Mouse (Mus musculus): ENCODE data around the gene Grin2b.

The Grin2b gene

GRCm38 (mm10) chr6:136008120-136008519 lies 165.2 kb downstream of the Grin2b start:
- no peak for DNase-seq (ENCODE audit: low spot score in 2 of 2)

- no peak for DNase-seq (ENCODE audit: low spot score in 2 of 2)
Measured at GRCm38 (mm10) chr6:135994691-135995090, 178.6 kb downstream of the Grin2b start.

GRCm38 (mm10) chr6:135993897-135994296 lies 179.4 kb downstream of the Grin2b start:
- no peak for DNase-seq (ENCODE audit: low spot score in 2 of 2)

GRCm38 (mm10) chr6:135993378-135993777 lies 179.9 kb downstream of the Grin2b start:
- DNase-seq (ENCODE audit: low spot score in 2 of 2), result no peak

- no peak for DNase-seq (ENCODE audit: low spot score in 2 of 2)
Measured at GRCm38 (mm10) chr6:135976106-135976505, 197.2 kb downstream of the Grin2b start.

- DNase-seq (ENCODE audit: low spot score in 2 of 2), result no peak
Measured at GRCm38 (mm10) chr6:135972481-135972880, 200.8 kb downstream of the Grin2b start.

GRCm38 (mm10) chr6:135971481-135971880 lies 201.8 kb downstream of the Grin2b start:
- DNase-seq (ENCODE audit: low spot score in 2 of 2), result no peak

GRCm38 (mm10) chr6:135970716-135971318 lies 202.5 kb downstream of the Grin2b start:
- DNase-seq (ENCODE audit: low spot score in 2 of 2), result no peak

- no peak for DNase-seq (ENCODE audit: low spot score in 2 of 2)
Measured at GRCm38 (mm10) chr6:135961766-135962165, 211.5 kb downstream of the Grin2b start.

- DNase-seq (ENCODE audit: low spot score in 2 of 2), result no peak
Measured at GRCm38 (mm10) chr6:135959629-135960028, 213.7 kb downstream of the Grin2b start.

- no peak for DNase-seq (ENCODE audit: low spot score in 2 of 2)
Measured at GRCm38 (mm10) chr6:135951666-135952065, 221.6 kb downstream of the Grin2b start.

- DNase-seq (ENCODE audit: low spot score in 2 of 2), result no peak
Measured at GRCm38 (mm10) chr6:135945511-135945910, 227.8 kb downstream of the Grin2b start.

GRCm38 (mm10) chr6:135944358-135944757 lies 229.0 kb downstream of the Grin2b start:
- no peak for DNase-seq (ENCODE audit: low spot score in 2 of 2)

- no peak for DNase-seq (ENCODE audit: low spot score in 2 of 2)
Measured at GRCm38 (mm10) chr6:135943121-135943617, 230.1 kb downstream of the Grin2b start.

GRCm38 (mm10) chr6:135932924-135933323 lies 240.4 kb downstream of the Grin2b start:
- DNase-seq (ENCODE audit: low spot score in 2 of 2), result no peak

- DNase-seq (ENCODE audit: low spot score in 2 of 2), result no peak
Measured at GRCm38 (mm10) chr6:135932400-135932920, 240.9 kb downstream of the Grin2b start.

GRCm38 (mm10) chr6:135917676-135918075 lies 255.6 kb downstream of the Grin2b start:
- DNase-seq (ENCODE audit: low spot score in 2 of 2), result no peak

- no peak for DNase-seq (ENCODE audit: low spot score in 2 of 2)
Measured at GRCm38 (mm10) chr6:135914608-135915007, 258.7 kb downstream of the Grin2b start.

- DNase-seq (ENCODE audit: low spot score in 2 of 2), result no peak
Measured at GRCm38 (mm10) chr6:135912114-135912513, 261.2 kb downstream of the Grin2b start.

- no peak for DNase-seq (ENCODE audit: low spot score in 2 of 2)
Measured at GRCm38 (mm10) chr6:135911131-135911530, 262.2 kb downstream of the Grin2b start.

- peak; percentile 48 to 80 for DNase-seq (ENCODE audit: low spot score in 2 of 2)
Measured at GRCm38 (mm10) chr6:135907540-135908320, 265.6 kb downstream of the Grin2b start.

GRCm38 (mm10) chr6:135907137-135907536 lies 266.2 kb downstream of the Grin2b start:
- no peak for DNase-seq (ENCODE audit: low spot score in 2 of 2)

- no peak for DNase-seq (ENCODE audit: low spot score in 2 of 2)
Measured at GRCm38 (mm10) chr6:135904391-135904790, 268.9 kb downstream of the Grin2b start.
